Mouse (Mus musculus): ENCODE measurements at regions not wholly inside any gene's neighbourhood (a gene's known extent, or its start where the extent isn't known, plus 50 kb on each side); places are given as distances from the start of the nearest gene placed in this dataset.

DNA sequence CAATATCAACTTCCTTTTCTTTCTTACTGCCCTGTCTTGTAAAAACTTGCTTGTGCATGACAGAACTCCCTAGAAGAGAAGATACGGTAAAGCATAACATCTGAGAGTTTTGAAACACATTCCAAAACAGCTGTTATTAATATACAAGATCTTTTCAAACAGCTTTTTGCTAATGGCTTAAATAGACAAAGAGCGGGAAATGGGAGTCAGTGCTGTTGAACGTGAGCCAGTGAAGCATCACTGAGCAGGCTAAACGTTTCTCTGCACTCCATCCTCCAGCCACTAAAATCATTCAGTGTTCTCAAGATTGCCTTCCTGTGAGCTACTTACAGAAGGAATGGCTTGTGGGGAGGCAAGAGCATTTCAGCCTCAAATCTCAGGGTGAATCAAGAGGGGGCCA is 202.0 kb upstream of the Cd180 start:
- H3K9me3 ChIP-seq (ENCODE audit: low read length): no peaks in the 10 kb centered on the region
- no peak overlapping the region for H3K27ac ChIP-seq
- no peak for TF ChIP-seq CTCF (IDR thresholded peaks at IDR 0.05; ENCODE audit: low read depth)
- no peak overlapping the region for H3K9ac ChIP-seq (replicated peaks; ENCODE audit: low read length)
- H3K36me3 ChIP-seq (ENCODE audit: insufficient read depth, low read length): no peaks in the 10 kb centered on the region
- ATAC-seq (no peak), DNase-seq (ENCODE audit: low spot score) (no peak)
- H3K4me1 ChIP-seq (ENCODE audit: insufficient read depth, low read length): no peaks in the 10 kb centered on the region
- no peak overlapping the region for H3K4me3 ChIP-seq (ENCODE audit: low read length)
- 79% methylated on average over 4 of the region's 4 CpGs for WGBS
- H3K4me2 ChIP-seq (ENCODE audit: low read depth, low read length): no peak overlapping the region
- H3K27me3 ChIP-seq (ENCODE audit: insufficient read depth, low read length): no peaks in the 10 kb centered on the region

DNA sequence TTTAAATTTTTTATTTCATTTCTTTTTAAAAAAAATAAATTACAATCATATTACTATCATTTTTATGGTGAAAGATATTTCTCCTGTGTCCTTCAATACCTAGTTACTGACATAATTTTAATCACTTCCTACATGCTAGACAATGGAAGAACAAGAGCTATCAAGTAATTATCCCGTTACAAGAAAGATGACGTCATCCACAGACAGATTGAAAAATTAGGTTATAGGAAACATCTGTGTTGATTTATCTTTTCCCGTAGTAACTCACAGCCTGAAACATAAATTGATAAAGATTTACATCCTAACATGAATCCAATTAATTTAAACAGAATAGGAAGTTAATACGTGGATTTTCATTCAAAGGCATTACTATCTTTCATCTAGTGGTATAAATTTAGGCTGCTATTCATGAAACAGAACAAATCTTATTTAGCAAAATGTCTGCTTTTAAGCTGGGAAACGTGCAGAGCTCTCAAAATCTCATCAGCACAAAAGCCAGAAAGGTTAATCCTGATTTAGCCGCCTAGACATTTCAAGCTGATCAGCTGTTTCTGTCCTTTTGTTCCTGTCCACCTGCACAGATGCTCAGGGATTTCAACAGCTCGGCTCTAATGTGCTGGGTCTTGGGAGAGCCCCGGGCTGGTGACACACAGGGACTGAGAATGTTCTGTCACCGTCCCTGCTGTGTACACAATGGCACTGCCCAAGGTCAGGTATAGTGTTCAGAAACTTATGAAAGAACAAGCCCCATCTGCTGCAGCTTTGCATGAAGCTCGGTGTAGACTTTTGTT is 189.0 kb upstream of the Cd180 start:
- Histone ChIP-seq H3K4me2 (ENCODE audit: low read depth, low read length) (no peak overlapping the region), H3K9ac (replicated peaks; ENCODE audit: low read length) (no peak overlapping the region), H3K27ac (no peak overlapping the region), H3K36me3 (ENCODE audit: insufficient read depth, low read length) (no peaks in the 10 kb centered on the region), H3K9me3 (ENCODE audit: low read length) (no peaks in the 10 kb centered on the region), H3K4me3 (ENCODE audit: low read length) (no peak overlapping the region), H3K27me3 (ENCODE audit: insufficient read depth, low read length) (no peaks in the 10 kb centered on the region), H3K4me1 (ENCODE audit: insufficient read depth, low read length) (0 out of 2 replicates have a peak, but pooled peaks cover 5% of the 10 kb centered on the region)
- WGBS: 32% methylated on average over 10 of the region's 10 CpGs
- no peak for TF ChIP-seq CTCF (IDR thresholded peaks at IDR 0.05; ENCODE audit: low read depth)
- peak; percentile 83 for ATAC-seq
- DNase-seq (ENCODE audit: low spot score): peak; percentile 55

DNA sequence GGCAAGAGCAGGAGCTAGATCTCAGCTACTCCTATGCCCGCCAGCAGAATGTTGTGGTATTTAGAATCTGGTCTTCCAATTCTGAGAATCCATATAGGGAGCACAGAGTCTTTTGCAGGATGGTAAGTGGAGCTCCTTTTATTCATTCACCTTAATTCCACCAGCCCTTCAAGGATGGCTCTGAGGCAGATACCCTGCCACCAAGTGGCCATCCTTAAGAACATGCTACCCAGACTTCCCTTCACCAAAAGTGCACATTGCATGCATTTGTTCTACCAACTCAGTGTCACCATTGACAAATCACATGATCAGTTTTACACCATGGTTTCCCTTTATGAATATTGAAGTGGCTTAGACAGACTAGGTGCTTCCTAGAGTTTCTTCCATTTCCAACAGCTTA is 186.1 kb upstream of the Cd180 start:
- 0 out of 2 replicates have a peak, but pooled peaks cover 5% of the 10 kb centered on the region for H3K4me1 ChIP-seq (ENCODE audit: insufficient read depth, low read length)
- DNase-seq (ENCODE audit: low spot score) (peak; percentile 30), ATAC-seq (no peak)
- no peak overlapping the region for H3K4me2 ChIP-seq (ENCODE audit: low read depth, low read length)
- no peak overlapping the region for H3K4me3 ChIP-seq (ENCODE audit: low read length)
- peak; percentile 54 for TF ChIP-seq CTCF (IDR thresholded peaks at IDR 0.05; ENCODE audit: low read depth)
- H3K27me3 ChIP-seq (ENCODE audit: insufficient read depth, low read length): no peaks in the 10 kb centered on the region
- no peaks in the 10 kb centered on the region for H3K9me3 ChIP-seq (ENCODE audit: low read length)
- H3K36me3 ChIP-seq (ENCODE audit: insufficient read depth, low read length): no peaks in the 10 kb centered on the region
- no peak overlapping the region for H3K9ac ChIP-seq (replicated peaks; ENCODE audit: low read length)
- WGBS: 86% methylated on average over 1 of the region's 1 CpGs
- H3K27ac ChIP-seq: no peak overlapping the region

DNA sequence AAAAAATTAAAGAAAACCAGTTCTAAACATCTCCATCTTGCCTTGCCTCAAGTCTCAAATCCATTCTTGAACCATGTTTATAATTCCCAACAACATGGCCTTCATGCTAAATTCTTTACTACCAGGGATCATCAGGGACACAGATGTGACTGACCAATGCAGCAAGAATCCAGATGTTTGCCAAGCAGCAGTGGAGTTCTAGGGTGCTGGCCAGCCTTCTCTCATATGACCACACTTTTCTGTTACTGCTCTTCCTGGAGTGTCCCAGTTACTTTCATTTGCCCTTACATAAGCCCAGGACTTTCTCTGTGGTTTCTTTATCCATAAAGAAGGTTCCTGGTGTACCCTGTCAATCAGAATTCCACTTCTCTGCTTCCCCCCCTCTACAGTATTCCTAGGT is 185.4 kb upstream of the Cd180 start:
- Histone ChIP-seq H3K9me3 (ENCODE audit: low read length) (no peaks in the 10 kb centered on the region), H3K27me3 (ENCODE audit: insufficient read depth, low read length) (no peaks in the 10 kb centered on the region), H3K36me3 (ENCODE audit: insufficient read depth, low read length) (no peaks in the 10 kb centered on the region), H3K4me1 (ENCODE audit: insufficient read depth, low read length) (0 out of 2 replicates have a peak, but pooled peaks cover 5% of the 10 kb centered on the region), H3K9ac (replicated peaks; ENCODE audit: low read length) (no peak overlapping the region), H3K27ac (no peak overlapping the region), H3K4me2 (ENCODE audit: low read depth, low read length) (no peak overlapping the region), H3K4me3 (ENCODE audit: low read length) (no peak overlapping the region)
- no peak for ATAC-seq
- TF ChIP-seq CTCF (IDR thresholded peaks at IDR 0.05; ENCODE audit: low read depth): no peak
- DNase-seq (ENCODE audit: low spot score): no peak

DNA sequence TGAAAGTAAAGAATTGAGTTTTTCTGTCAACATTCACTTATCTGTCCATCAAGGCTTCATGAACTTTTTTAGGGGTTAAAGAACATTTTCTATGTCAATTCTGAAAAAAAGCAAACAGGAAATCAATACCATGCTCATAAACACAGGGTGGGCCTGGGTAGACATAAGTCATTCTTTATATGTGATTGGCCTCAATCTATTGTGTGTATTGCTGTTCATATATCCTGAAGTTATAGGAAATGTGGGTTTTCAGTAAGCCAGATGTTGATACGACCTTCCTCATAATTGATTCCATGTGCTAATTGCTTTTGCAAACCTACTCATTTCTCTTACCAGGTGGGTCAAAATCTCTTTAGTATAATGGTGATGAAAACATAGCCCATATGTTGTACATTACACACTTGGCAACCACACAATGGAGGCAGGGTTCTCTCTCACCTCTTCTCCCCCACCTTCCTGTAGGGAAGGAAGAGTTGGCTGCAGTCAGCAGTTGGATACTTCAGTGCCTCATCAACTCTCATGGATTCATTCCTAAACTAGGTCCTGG is 182.6 kb upstream of the Cd180 start:
- WGBS: 77% methylated on average over 1 of the region's 1 CpGs
- H3K4me1 ChIP-seq (ENCODE audit: insufficient read depth, low read length): no peaks in the 10 kb centered on the region
- ATAC-seq (no peak), DNase-seq (ENCODE audit: low spot score) (no peak)
- H3K9me3 ChIP-seq (ENCODE audit: low read length): no peaks in the 10 kb centered on the region
- no peaks in the 10 kb centered on the region for H3K27me3 ChIP-seq (ENCODE audit: insufficient read depth, low read length)
- H3K27ac ChIP-seq: no peak overlapping the region
- no peaks in the 10 kb centered on the region for H3K36me3 ChIP-seq (ENCODE audit: insufficient read depth, low read length)
- H3K4me2 ChIP-seq (ENCODE audit: low read depth, low read length): no peak overlapping the region
- H3K9ac ChIP-seq (replicated peaks; ENCODE audit: low read length): no peak overlapping the region
- no peak overlapping the region for H3K4me3 ChIP-seq (ENCODE audit: low read length)
- no peak for TF ChIP-seq CTCF (IDR thresholded peaks at IDR 0.05; ENCODE audit: low read depth)

DNA sequence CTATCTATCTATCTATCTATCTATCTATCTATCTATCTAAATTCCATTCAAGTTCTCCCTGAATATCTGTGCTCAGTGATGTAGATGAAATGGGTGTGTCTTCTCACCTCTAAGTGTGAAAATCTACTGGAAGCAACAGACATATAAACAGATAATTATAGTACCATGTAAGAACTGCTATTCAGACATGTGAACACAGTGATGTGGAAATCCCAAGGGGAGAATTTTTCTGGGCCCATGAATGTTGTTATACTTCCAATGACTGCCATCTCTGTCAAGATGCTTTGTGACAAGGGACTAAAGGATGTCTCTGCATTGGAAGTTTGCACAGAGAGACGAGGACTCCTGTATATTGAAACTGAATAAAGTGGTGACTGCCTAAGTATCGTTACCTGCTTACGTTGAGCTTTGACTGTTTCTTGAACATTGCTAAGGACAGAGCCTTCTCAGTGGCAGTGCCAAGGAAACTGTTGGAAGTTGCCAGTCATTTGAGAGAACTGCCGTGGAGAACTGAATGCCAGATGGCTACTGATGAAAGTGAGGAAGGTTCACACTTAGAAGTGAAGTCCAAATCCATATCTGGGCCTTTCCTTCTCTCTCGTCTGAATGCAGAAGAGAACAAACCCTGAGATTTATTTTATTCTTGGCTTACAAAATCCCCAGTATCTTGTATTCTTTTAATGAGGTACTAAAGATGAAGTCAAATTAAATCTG is 175.0 kb upstream of the Cd180 start:
- Histone ChIP-seq H3K4me2 (ENCODE audit: low read depth, low read length) (no peak overlapping the region), H3K9ac (replicated peaks; ENCODE audit: low read length) (no peak overlapping the region), H3K9me3 (ENCODE audit: low read length) (no peaks in the 10 kb centered on the region), H3K27me3 (ENCODE audit: insufficient read depth, low read length) (no peaks in the 10 kb centered on the region), H3K4me1 (ENCODE audit: insufficient read depth, low read length) (no peaks in the 10 kb centered on the region), H3K36me3 (ENCODE audit: insufficient read depth, low read length) (no peaks in the 10 kb centered on the region), H3K4me3 (ENCODE audit: low read length) (no peak overlapping the region), H3K27ac (no peak overlapping the region)
- no peak for ATAC-seq
- DNase-seq (ENCODE audit: low spot score): no peak
- WGBS: 71% methylated on average over 5 of the region's 5 CpGs
- no peak for TF ChIP-seq CTCF (IDR thresholded peaks at IDR 0.05; ENCODE audit: low read depth)
